Mouse (Mus musculus) T-helper 2 cell (primary cell): Measurements from ENCODE around the gene Ssmem1.

ENCODE experiments used
- in situ Hi-C: fragments of 300-600 bp; cut with MboI, MseI; formaldehyde crosslinking; loops from one replicate; pipeline ENCODE4 v1.15.1; 2025; ENCODE audit warnings: high pct_unique_total_duplicates

The Ssmem1 gene

GRCm38 (mm10) chr6:30552628-30553027 is 43.0 kb downstream of the Ssmem1 start:
- in situ Hi-C loops, result no loop called here

- in situ Hi-C loops, result no loop called here
Observed at GRCm38 (mm10) chr6:30553381-30554010, 43.8 kb downstream of the Ssmem1 start.

- in situ Hi-C loops, result no loop called here
Observed at GRCm38 (mm10) chr6:30554092-30554491, 44.4 kb downstream of the Ssmem1 start.

GRCm38 (mm10) chr6:30554621-30555170 is 45.0 kb downstream of the Ssmem1 start:
- in situ Hi-C loops, result no loop called here

GRCm38 (mm10) chr6:30556080-30556479 is 46.4 kb downstream of the Ssmem1 start:
- in situ Hi-C loops, result no loop called here

GRCm38 (mm10) chr6:30559726-30560125 is 50.1 kb downstream of the Ssmem1 start:
- in situ Hi-C loops, result loop anchor here (10.0 kb wide), 1 partner anchor 1415 kb away; no protein-coding TSS in a partner anchor

GRCm38 (mm10) chr6:30562132-30562531 is 52.5 kb downstream of the Ssmem1 start:
- in situ Hi-C loops, result loop anchor here (10.0 kb wide), 1 partner anchor 1417 kb away; no protein-coding TSS in a partner anchor

GRCm38 (mm10) chr6:30563575-30563974 is 53.9 kb downstream of the Ssmem1 start:
- in situ Hi-C loops, result loop anchor here (10.0 kb wide), 1 partner anchor 1419 kb away; no protein-coding TSS in a partner anchor

GRCm38 (mm10) chr6:30564051-30564450 is 54.4 kb downstream of the Ssmem1 start:
- in situ Hi-C loops, result loop anchor here (10.0 kb wide), 1 partner anchor 1419 kb away; no protein-coding TSS in a partner anchor

GRCm38 (mm10) chr6:30568069-30568468 is 58.4 kb downstream of the Ssmem1 start, which contains the start of gene Cpa4:
Cpa4 (plus strand) TSS chr6:30568369.
- in situ Hi-C loops, result loop anchor here (10.0 kb wide), 1 partner anchor 1423 kb away; no protein-coding TSS in a partner anchor

GRCm38 (mm10) chr6:30569331-30569730 is 59.7 kb downstream of the Ssmem1 start:
- in situ Hi-C loops, result loop anchor here (10.0 kb wide), 1 partner anchor 1425 kb away; no protein-coding TSS in a partner anchor
